Comparison of ENCODE assay signal across 11 mouse cellular contexts in the genomic region with DNA sequence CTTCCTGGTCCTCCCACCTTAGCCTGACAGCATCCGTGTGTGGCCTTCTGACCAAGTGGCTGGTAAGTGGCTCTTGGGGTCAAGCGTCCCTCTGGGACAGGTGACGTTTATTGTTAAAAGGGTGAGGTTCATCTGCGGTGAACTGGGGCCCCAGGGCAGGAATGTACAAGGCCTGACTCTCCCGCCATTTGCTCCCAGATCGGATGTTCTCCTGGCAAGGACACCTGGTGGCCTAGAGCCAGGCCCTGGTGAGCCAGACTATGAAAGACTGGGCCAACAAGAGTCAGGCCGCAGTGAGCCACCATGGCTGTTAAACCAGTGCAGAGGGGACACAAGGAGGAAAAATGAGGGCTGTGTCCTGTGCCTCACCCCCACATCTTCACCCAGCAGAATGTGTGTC.
DNase-seq lines count a peak whose midpoint lies in the region; ATAC-seq lines count a peak whose summit lies in the region.
"Had no signal": no experiment of that assay in that cellular context is flagged by ENCODE, and none has a peak within 500 bp of the region (broad histone marks: within the 10 kb centered on the region; RNA-seq: fewer than 3 reads in every experiment).

No protein-coding gene starts in this region.

- no peaks in the 10 kb centered on the region for H3K27me3 ChIP-seq in hindbrain, embryonic 12.5 days
- no peaks in the 10 kb centered on the region; the same call in 1 of the 2 replicates for H3K27me3 ChIP-seq in hindbrain, embryonic 14.5 days (ENCODE audit: control insufficient read depth, insufficient read depth, low read length)
- H3K27me3 ChIP-seq: hindbrain, embryonic 15.5 days had no signal

- H3K27ac ChIP-seq in hindbrain, embryonic 12.5 days, result 0 out of 2 replicates have a peak overlapping the region, but pooled peaks have one; percentile 13
- no peak overlapping the region for H3K27ac ChIP-seq in hindbrain, embryonic 14.5 days
- H3K27ac ChIP-seq: hindbrain, embryonic 15.5 days had no signal

- DNase-seq in hindbrain, embryonic 14.5 days (ENCODE audit: low spot score), result no peak
- peak; percentile 63 for DNase-seq in 3134 (ENCODE audit: extremely low read depth, insufficient read length, low spot score)
- peak; percentile 74 for DNase-seq in brain, adult 2 months (ENCODE audit: low read depth, low spot score)
- peak; percentile 61 to 74 for DNase-seq in gastrocnemius, adult 8-10 months (ENCODE audit: low spot score in 2 of 2)
- DNase-seq in layer of hippocampus, postnatal 25 days (ENCODE audit: extremely low spot score in 1 of 2, low spot score in 1 of 2), result no peak
- DNase-seq in testis, postnatal 14 days (ENCODE audit: low spot score), result no peak
- DNase-seq: right cerebral cortex, adult 18-20 months; thymus, postnatal 25 days had no signal

- H3K36me3 ChIP-seq in hindbrain, embryonic 12.5 days, result no peaks in the 10 kb centered on the region
- no peaks in the 10 kb centered on the region for H3K36me3 ChIP-seq in hindbrain, embryonic 14.5 days (replicated peaks; ENCODE audit: control insufficient read depth, insufficient read depth)
- H3K36me3 ChIP-seq: hindbrain, embryonic 15.5 days had no signal

- H3K9ac ChIP-seq in hindbrain, embryonic 12.5 days, result no peak overlapping the region
- H3K9ac ChIP-seq in hindbrain, embryonic 14.5 days, result no peak overlapping the region
- H3K9ac ChIP-seq: hindbrain, embryonic 15.5 days had no signal

- H3K4me3 ChIP-seq in hindbrain, embryonic 12.5 days, result no peak overlapping the region
- no peak overlapping the region for H3K4me3 ChIP-seq in hindbrain, embryonic 14.5 days (replicated peaks; ENCODE audit: low read length)
- H3K4me3 ChIP-seq: hindbrain, embryonic 15.5 days had no signal

- H3K4me1 ChIP-seq in hindbrain, embryonic 12.5 days, result peaks cover 50% of the 10 kb centered on the region
- H3K4me1 ChIP-seq in hindbrain, embryonic 14.5 days (replicated peaks; ENCODE audit: control insufficient read depth, insufficient read depth, low read length), result peaks cover 27% of the 10 kb centered on the region

- ATAC-seq in hindbrain, embryonic 12.5 days (ENCODE audit: low FRiP score), result no peak
- ATAC-seq in hindbrain, embryonic 14.5 days (ENCODE audit: low FRiP score), result no peak
- ATAC-seq in megakaryocyte, adult 5-6 weeks (ENCODE audit: poor library complexity, severe bottlenecking), result no peak

- WGBS in hindbrain, embryonic 12.5 days, result 49% methylated on average over 7 of the region's 7 CpGs
- 53% methylated on average over 7 of the region's 7 CpGs for WGBS in hindbrain, embryonic 14.5 days

- H3K9me3 ChIP-seq in hindbrain, embryonic 12.5 days (replicated peaks), result no peaks in the 10 kb centered on the region
- no peaks in the 10 kb centered on the region for H3K9me3 ChIP-seq in hindbrain, embryonic 14.5 days (ENCODE audit: control insufficient read depth, low read length)
- H3K9me3 ChIP-seq: hindbrain, embryonic 15.5 days had no signal

- no peak overlapping the region for H3K4me2 ChIP-seq in hindbrain, embryonic 12.5 days (replicated peaks)
- no peak overlapping the region for H3K4me2 ChIP-seq in hindbrain, embryonic 14.5 days (replicated peaks)
- H3K4me2 ChIP-seq: hindbrain, embryonic 15.5 days had no signal

Comparison
In these comparisons a context has a peak if more than half of its experiments do, and no peak if none do; other contexts are left out.
1. DNase-seq: peak in 3134 (single experiment), brain, adult 2 months (single experiment) and gastrocnemius, adult 8-10 months (2 of 2); none in hindbrain, embryonic 14.5 days (single experiment), layer of hippocampus, postnatal 25 days (0 of 2) and testis, postnatal 14 days (single experiment).